Mouse (Mus musculus) liver, embryonic 14 days (tissue): ENCODE measurements around the gene Gm8890. TPM values are rescaled to one million over a fixed set of nuclear protein-coding genes. Genes with fewer than 3 reads are reported as not detected.

Source experiments
- polyA plus RNA-seq: library from polyadenylated mRNA; depleted of rRNA; stranded (reverse); fragments of >200 nt; gene quantifications from 2 replicates; pipeline ENCODE4 v1.2.3, GENCODE M21; 2012; rRNA removed

Gm8890 gene
- polyA plus RNA-seq, result not detected in 2 replicates

DNA sequence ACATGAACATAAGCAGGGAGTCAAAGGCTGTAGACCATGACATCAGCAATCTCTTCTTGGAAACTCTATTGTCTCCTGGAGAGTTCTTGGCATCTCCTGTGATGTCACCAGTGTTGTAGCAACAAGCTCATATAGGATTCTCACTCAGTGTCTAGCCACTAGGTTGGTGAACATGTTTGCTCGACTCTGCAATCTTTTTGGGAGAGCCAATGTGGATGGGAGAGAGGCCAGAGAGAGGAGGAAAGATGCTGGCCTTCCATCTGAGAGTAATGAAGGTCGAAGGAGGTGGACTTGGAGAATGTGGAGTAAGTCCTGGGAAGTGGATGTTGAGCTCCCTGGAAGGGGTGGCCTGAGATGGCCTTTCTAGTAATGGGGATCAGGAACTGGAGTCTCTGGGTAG, at the start of gene Gm8890:
Gene Gm8890 (plus strand): TSS at position 301 of the 400 bp plus-strand sequence.

Other genes starting within 250 kb of the Gm8890 start
- gene Gm8879, start 128.4 kb upstream of the Gm8890 start, polyA plus RNA-seq, result not detected in 2 replicates
- not detected in 2 replicates for gene Gm5861, start 73.0 kb upstream of the Gm8890 start, polyA plus RNA-seq
- gene Speer1, start 85.5 kb downstream of the Gm8890 start, polyA plus RNA-seq, result not detected in 2 replicates
- not detected in 2 replicates for gene Gm8897, start 160.4 kb downstream of the Gm8890 start, polyA plus RNA-seq
- gene Gm8906, start 246.7 kb downstream of the Gm8890 start, polyA plus RNA-seq, result not detected in 2 replicates